17 mouse cellular contexts compared by ENCODE assay signal in the genomic region with DNA sequence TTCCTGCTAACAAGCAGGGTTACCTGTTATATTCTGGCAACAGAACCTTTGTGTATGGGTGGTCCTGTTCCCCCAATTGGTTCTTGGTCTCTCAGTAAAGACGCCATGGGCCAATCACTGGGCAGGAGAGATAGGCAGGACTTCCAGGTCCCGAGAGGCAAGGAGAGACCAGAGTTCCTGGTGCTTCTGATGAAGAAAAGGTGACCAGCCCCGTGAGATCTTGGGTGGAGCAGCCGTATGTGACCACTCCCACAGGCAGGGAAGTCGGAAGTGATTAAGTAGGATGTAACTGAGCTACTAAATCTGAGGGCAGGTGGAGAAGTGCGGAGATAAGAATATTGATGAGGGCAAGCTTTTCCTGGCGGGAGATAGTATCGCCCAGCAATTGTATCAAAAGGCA. TPM values are rescaled to one million over a fixed set of nuclear protein-coding genes. Genes with fewer than 3 reads are reported as not detected.
DNase-seq lines count a peak whose midpoint lies in the region; ATAC-seq and TF ChIP-seq lines count a peak whose summit lies in the region.
"Had no signal": no experiment of that assay in that cellular context is flagged by ENCODE, and none has a peak within 500 bp of the region (broad histone marks: within the 10 kb centered on the region; RNA-seq: fewer than 3 reads in every experiment).

No protein-coding gene starts in this region.

- no peaks in the 10 kb centered on the region for H3K9me3 ChIP-seq in ES-E14 (ENCODE audit: control insufficient read depth, insufficient read depth, low read depth, low read length)
- H3K9me3 ChIP-seq in intestine, embryonic 16.5 days (ENCODE audit: control insufficient read depth, low read length), result no peaks in the 10 kb centered on the region
- no peaks in the 10 kb centered on the region for H3K9me3 ChIP-seq in stomach, postnatal 0 days (ENCODE audit: control insufficient read depth, low read length)
- H3K9me3 ChIP-seq in heart, embryonic 12.5 days (replicated peaks), result no peaks in the 10 kb centered on the region
- H3K9me3 ChIP-seq in liver, embryonic 12.5 days (replicated peaks), result no peaks in the 10 kb centered on the region
- H3K9me3 ChIP-seq: embryonic facial prominence, embryonic 12.5 days; forebrain, embryonic 15.5 days; hindbrain, embryonic 13.5 days had no signal

- ATAC-seq in intestine, embryonic 16.5 days, result peak; percentile 67
- ATAC-seq in stomach, postnatal 0 days (ENCODE audit: low FRiP score, low TSS enrichment), result peak; percentile 67
- no peak for ATAC-seq in heart, embryonic 12.5 days (ENCODE audit: insufficient number of reproducible peaks, low FRiP score)
- no peak for ATAC-seq in liver, embryonic 12.5 days

- peak overlapping the region; percentile 5; the same call in 1 of the 2 replicates for H3K4me2 ChIP-seq in intestine, embryonic 16.5 days (ENCODE audit: low read depth, low read length)
- no peak overlapping the region for H3K4me2 ChIP-seq in stomach, postnatal 0 days (replicated peaks; ENCODE audit: low read depth)
- H3K4me2 ChIP-seq in heart, embryonic 12.5 days, result no peak overlapping the region
- no peak overlapping the region for H3K4me2 ChIP-seq in liver, embryonic 12.5 days
- H3K4me2 ChIP-seq: embryonic facial prominence, embryonic 12.5 days; forebrain, embryonic 15.5 days; hindbrain, embryonic 13.5 days had no signal

- WGBS in intestine, embryonic 16.5 days, result 48% methylated on average over 8 of the region's 8 CpGs
- 54% methylated on average over 8 of the region's 8 CpGs for WGBS in stomach, postnatal 0 days
- whole genome bisulfite sequencing in heart, embryonic 12.5 days, result 49% methylated on average over 8 of the region's 8 CpGs
- WGBS in liver, embryonic 12.5 days (ENCODE audit: insufficient replicate concordance), result 62% methylated on average over 8 of the region's 8 CpGs

- no peak for TF ChIP-seq CTCF in testis, adult 2 months (IDR thresholded peaks at IDR 0.05; ENCODE audit: control insufficient read depth, insufficient read depth, insufficient replicate concordance, low read depth, low read length)
- TF ChIP-seq CTCF in stomach, postnatal 0 days (IDR thresholded peaks at IDR 0.05; ENCODE audit: low read depth), result no peak

- no peak for TF ChIP-seq EP300 in stomach, postnatal 0 days (optimal IDR thresholded peaks at IDR 0.05)

- H3K4me1 ChIP-seq in testis, adult 2 months (ENCODE audit: control insufficient read depth, insufficient read depth, low read length), result peaks cover 12% of the 10 kb centered on the region
- peaks cover 5 to 11% of the 10 kb centered on the region in 2 experiments for H3K4me1 ChIP-seq in ES-E14 (ENCODE audit: control insufficient read depth in 2 of 2, insufficient read depth in 2 of 2, low read length in 2 of 2, poor library complexity in 1 of 2)
- no peaks in the 10 kb centered on the region for H3K4me1 ChIP-seq in intestine, embryonic 16.5 days (ENCODE audit: control insufficient read depth, insufficient read depth, low read length)
- H3K4me1 ChIP-seq in stomach, postnatal 0 days (replicated peaks; ENCODE audit: control insufficient read depth, insufficient read depth), result no peaks in the 10 kb centered on the region
- H3K4me1 ChIP-seq in heart, embryonic 12.5 days (replicated peaks), result no peaks in the 10 kb centered on the region
- H3K4me1 ChIP-seq in liver, embryonic 12.5 days, result peaks cover 14% of the 10 kb centered on the region
- H3K4me1 ChIP-seq: embryonic facial prominence, embryonic 12.5 days had no signal

- no peaks in the 10 kb centered on the region for H3K36me3 ChIP-seq in testis, adult 2 months (ENCODE audit: control insufficient read depth, insufficient read depth, low read length)
- no peaks in the 10 kb centered on the region for H3K36me3 ChIP-seq in ES-E14 (ENCODE audit: control insufficient read depth, insufficient read depth, low read length, poor library complexity, severe bottlenecking)
- H3K36me3 ChIP-seq in intestine, embryonic 16.5 days (ENCODE audit: control insufficient read depth, insufficient read depth, low read length), result no peaks in the 10 kb centered on the region
- H3K36me3 ChIP-seq in stomach, postnatal 0 days (ENCODE audit: control insufficient read depth, insufficient read depth, low read length), result no peaks in the 10 kb centered on the region
- H3K36me3 ChIP-seq in heart, embryonic 12.5 days, result no peaks in the 10 kb centered on the region
- H3K36me3 ChIP-seq in liver, embryonic 12.5 days, result peaks cover 7% of the 10 kb centered on the region; the same call in 1 of the 2 replicates
- H3K36me3 ChIP-seq: embryonic facial prominence, embryonic 12.5 days; forebrain, embryonic 15.5 days; hindbrain, embryonic 13.5 days had no signal

- no peak overlapping the region for H3K27ac ChIP-seq in testis, adult 2 months (ENCODE audit: control insufficient read depth, insufficient read depth, low read depth, low read length)
- H3K27ac ChIP-seq in ES-E14 (ENCODE audit: insufficient read depth, low read depth, low read length, poor library complexity, severe bottlenecking), result no peak overlapping the region; the same call in 1 of the 2 replicates
- H3K27ac ChIP-seq in intestine, embryonic 16.5 days (ENCODE audit: low read length), result no peak overlapping the region
- no peak overlapping the region for H3K27ac ChIP-seq in stomach, postnatal 0 days (replicated peaks)
- no peak overlapping the region for H3K27ac ChIP-seq in heart, embryonic 12.5 days (ENCODE audit: poor library complexity, severe bottlenecking)
- no peak overlapping the region for H3K27ac ChIP-seq in liver, embryonic 12.5 days
- H3K27ac ChIP-seq: embryonic facial prominence, embryonic 12.5 days; forebrain, embryonic 15.5 days; hindbrain, embryonic 13.5 days had no signal

- no peaks in the 10 kb centered on the region for H3K27me3 ChIP-seq in testis, adult 2 months (ENCODE audit: control insufficient read depth, insufficient read depth, low read length)
- H3K27me3 ChIP-seq in intestine, embryonic 16.5 days (replicated peaks; ENCODE audit: control insufficient read depth, insufficient read depth, low read length), result no peaks in the 10 kb centered on the region
- H3K27me3 ChIP-seq in stomach, postnatal 0 days (ENCODE audit: control insufficient read depth, insufficient read depth, low read length), result no peaks in the 10 kb centered on the region
- H3K27me3 ChIP-seq in heart, embryonic 12.5 days (replicated peaks), result no peaks in the 10 kb centered on the region
- no peaks in the 10 kb centered on the region for H3K27me3 ChIP-seq in liver, embryonic 12.5 days (replicated peaks)
- H3K27me3 ChIP-seq: embryonic facial prominence, embryonic 12.5 days; forebrain, embryonic 15.5 days; hindbrain, embryonic 13.5 days had no signal

- H3K9ac ChIP-seq in ES-E14 (ENCODE audit: insufficient read depth, low read depth, low read length, poor library complexity, severe bottlenecking), result peak overlapping the region; percentile 53; the same call in 1 of the 2 replicates
- no peak overlapping the region for H3K9ac ChIP-seq in intestine, embryonic 16.5 days (ENCODE audit: low read depth, low read length)
- H3K9ac ChIP-seq in stomach, postnatal 0 days (ENCODE audit: low read length), result no peak overlapping the region
- H3K9ac ChIP-seq in heart, embryonic 12.5 days, result no peak overlapping the region
- no peak overlapping the region for H3K9ac ChIP-seq in liver, embryonic 12.5 days
- H3K9ac ChIP-seq: embryonic facial prominence, embryonic 12.5 days; forebrain, embryonic 15.5 days; hindbrain, embryonic 13.5 days had no signal

- H3K4me3 ChIP-seq in testis, adult 2 months (ENCODE audit: control insufficient read depth, low read depth, low read length), result peak overlapping the region; percentile 90
- H3K4me3 ChIP-seq in ES-E14 (ENCODE audit: insufficient read depth in 1 of 2, low read depth in 1 of 2, low read length in 2 of 2, poor library complexity in 1 of 2, severe bottlenecking in 1 of 2), result peak overlapping the region; percentile 37 to 49
- H3K4me3 ChIP-seq in intestine, embryonic 16.5 days (ENCODE audit: low read length), result no peak overlapping the region
- no peak overlapping the region for H3K4me3 ChIP-seq in stomach, postnatal 0 days (ENCODE audit: low read depth, low read length)
- H3K4me3 ChIP-seq in heart, embryonic 12.5 days, result no peak overlapping the region
- no peak overlapping the region for H3K4me3 ChIP-seq in liver, embryonic 12.5 days
- H3K4me3 ChIP-seq: embryonic facial prominence, embryonic 12.5 days; forebrain, embryonic 15.5 days; hindbrain, embryonic 13.5 days had no signal

- in situ Hi-C loops in ES-E14 (cut with MboI; ENCODE audit: low sequenced_read_pairs in 2 of 2, unreplicated experiment in 2 of 2), result no loop called here

- TF ChIP-seq POLR2A in testis, adult 2 months (IDR thresholded peaks at IDR 0.05; ENCODE audit: control insufficient read depth, low read depth, low read length), result no peak

- no peak for DNase-seq in testis, postnatal 14 days (ENCODE audit: low spot score)
- no peak for DNase-seq in ES-E14 (ENCODE audit: low read depth, low spot score)
- peak; percentile 38 for DNase-seq in stomach, postnatal 0 days (ENCODE audit: low spot score)
- no peak for DNase-seq in thymus, postnatal 0 days (ENCODE audit: low spot score)
- DNase-seq: adrenal gland, postnatal 14 days; cerebellum, adult 11-12 months; cerebellum, adult 9-10 months; cerebellum, postnatal 25 days; gastrocnemius, postnatal 14 days; heart, postnatal 10 days had no signal

TF ChIP-seq in ES-E14, 5 proteins besides CTCF, POLR2A, EP300 and RAD21:
- TF ChIP-seq MAFK (IDR thresholded peaks at IDR 0.05; ENCODE audit: insufficient read depth, low read depth, low read length), result no peak
- no peak for TF ChIP-seq CHD2 (IDR thresholded peaks at IDR 0.05; ENCODE audit: low read depth, low read length)
- TF ChIP-seq ZNF384 (IDR thresholded peaks at IDR 0.05; ENCODE audit: low read depth, low read length), result no peak
- TF ChIP-seq HCFC1 (IDR thresholded peaks at IDR 0.05; ENCODE audit: borderline replicate concordance, insufficient read depth, low read length), result no peak
- TF ChIP-seq ZC3H11A (IDR thresholded peaks at IDR 0.05; ENCODE audit: borderline replicate concordance, low read depth, low read length), result no peak

RNA-seq across cellular contexts. Expression of gene Cdk1, which starts 25.4 kb away (rescaled TPM):
- polyA plus RNA-seq in testis, adult 2 months (2012; rRNA removed), result 49.2 and 49.5 TPM in 2 replicates
- 191 and 351 TPM in 2 replicates for total RNA-seq in ES-E14 (2012; rRNA removed)
- polyA plus RNA-seq in intestine, embryonic 16.5 days (2015; fragmentation: Nextera tagmentation; extraction: Ambion mirVana), result 339 and 377 TPM in 2 replicates
- polyA plus RNA-seq in stomach, postnatal 0 days (2015; fragmentation: Nextera tagmentation; extraction: Ambion mirVana), result 104 and 147 TPM in 2 replicates
- polyA plus RNA-seq in thymus, postnatal 0 days (2015; fragmentation: Nextera tagmentation; extraction: Ambion mirVana), result 394 and 415 TPM in 2 replicates
- 337 and 339 TPM in 2 replicates for polyA plus RNA-seq in heart, embryonic 12.5 days (2016; fragmentation: Nextera tagmentation; extraction: Ambion mirVana)
- 319 and 336 TPM in 2 replicates for polyA plus RNA-seq in liver, embryonic 12.5 days (2016; fragmentation: Nextera tagmentation; extraction: Ambion mirVana)

Comparison
In these comparisons a context has a peak if more than half of its experiments do, and no peak if none do; other contexts are left out.
1. H3K4me3 ChIP-seq: peak in testis, adult 2 months (single experiment) and ES-E14 (2 of 2); none in intestine, embryonic 16.5 days (single experiment), stomach, postnatal 0 days (single experiment), heart, embryonic 12.5 days (single experiment) and liver, embryonic 12.5 days (single experiment).
2. ATAC-seq: peak in intestine, embryonic 16.5 days (single experiment) and stomach, postnatal 0 days (single experiment); none in heart, embryonic 12.5 days (single experiment) and liver, embryonic 12.5 days (single experiment).